Mouse (Mus musculus) embryonic facial prominence, embryonic 10.5 days (tissue): ENCODE measurements around the gene Ide. TPM values are rescaled to one million over a fixed set of nuclear protein-coding genes. Genes with fewer than 3 reads are reported as not detected.

Experiments used
- DNase-seq: peaks from one replicate; pipeline ENCODE4 v3.0.0-alpha.2; 2017; ENCODE audit warnings: low spot score
- H3K27ac ChIP-seq: fragments of 300-500 bp; sonication (generic); replicated peaks from 2 replicates; pipeline ENCODE4 v1.5.1; 2016; ENCODE audit warnings: mild to moderate bottlenecking
- H3K27me3 ChIP-seq: fragments of 300-500 bp; sonication (generic); replicated peaks from 2 replicates; pipeline ENCODE4 v1.6.1; 2016; ENCODE audit warnings: low read depth, mild to moderate bottlenecking; ENCODE audit not compliant: poor library complexity, severe bottlenecking
- H3K36me3 ChIP-seq: fragments of 300-500 bp; sonication (generic); replicated peaks from 2 replicates; pipeline ENCODE4 v1.6.1; 2016; ENCODE audit warnings: mild to moderate bottlenecking, moderate library complexity
- H3K4me1 ChIP-seq: fragments of 300-500 bp; sonication (generic); 2 replicates; pipeline ENCODE4 v1.6.1; 2016
- H3K4me3 ChIP-seq: fragments of 300-500 bp; sonication (generic); 2 replicates; pipeline ENCODE4 v1.5.1; 2016; ENCODE audit warnings: mild to moderate bottlenecking, moderate library complexity
- H3K9me3 ChIP-seq: fragments of 300-500 bp; sonication (generic); 2 replicates; pipeline ENCODE4 v1.6.1; 2016; ENCODE audit warnings: mild to moderate bottlenecking
- WGBS: fragments of 180-500 bp; shearing (Covaris S2); methylation state at CpG from one replicate; pipeline ENCODE4 v1.1.7; 2016; 5-methylcytosine and 5-hydroxymethylcytosine counted together
- polyA plus RNA-seq: library from polyadenylated mRNA; unstranded; fragments of >200 nt; fragmentation: Nextera tagmentation; extraction: Ambion mirVana; gene quantifications from 2 replicates; pipeline ENCODE4 v1.2.1, GENCODE M21; 2016

Ide gene
- polyA plus RNA-seq, 1 experiment from 2014 or later: 40.9 TPM

DNA sequence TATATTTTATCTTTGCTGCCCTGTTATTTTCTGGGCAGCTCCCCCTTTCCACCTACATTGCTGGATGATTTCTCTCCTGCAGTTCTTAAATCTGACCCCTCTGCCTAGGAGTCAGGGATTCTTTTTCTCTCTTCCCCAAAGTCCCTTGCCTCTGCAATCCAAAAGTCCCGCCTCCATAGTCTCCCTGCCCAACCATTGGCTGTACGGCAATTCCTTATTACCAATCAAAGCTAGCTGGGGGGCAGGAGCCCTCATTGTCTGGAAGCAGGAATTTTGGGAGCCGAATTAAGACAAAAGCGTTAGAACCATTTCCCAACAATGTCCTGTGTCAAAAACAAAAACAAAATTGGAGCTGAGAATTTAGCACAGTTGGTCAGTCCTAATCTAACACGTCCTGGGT is 24.9 kb upstream of the Ide start:
- H3K9me3 ChIP-seq: no peaks in the 10 kb centered on the region
- no peak overlapping the region for H3K27ac ChIP-seq
- H3K4me1 ChIP-seq: 0 out of 2 replicates have a peak, but pooled peaks cover 4% of the 10 kb centered on the region
- H3K4me3 ChIP-seq: no peak overlapping the region
- 34% methylated on average over 5 of the region's 5 CpGs for WGBS
- DNase-seq: peak; percentile 33
- no peaks in the 10 kb centered on the region for H3K27me3 ChIP-seq
- no peaks in the 10 kb centered on the region for H3K36me3 ChIP-seq

DNA sequence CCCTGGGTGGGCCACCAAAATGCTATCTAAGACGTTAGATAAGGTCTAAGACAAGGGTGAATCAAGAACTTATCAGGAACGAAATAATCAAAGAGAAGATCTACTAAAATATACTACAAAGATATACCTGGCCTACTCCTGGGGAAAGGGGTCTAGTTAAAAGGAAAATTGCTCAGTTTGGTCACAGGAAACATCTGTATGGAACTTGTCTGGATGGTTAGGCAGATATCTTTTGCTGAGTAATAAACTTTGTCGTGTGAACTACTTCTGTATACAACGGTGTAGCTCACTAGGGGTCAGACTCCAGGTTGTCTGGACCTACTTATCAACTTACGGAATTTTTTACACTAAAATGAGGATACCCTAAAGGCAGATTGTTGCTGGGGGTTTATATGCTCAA is 22.4 kb upstream of the Ide start:
- Histone ChIP-seq H3K36me3 (no peaks in the 10 kb centered on the region), H3K4me1 (0 out of 2 replicates have a peak, but pooled peaks cover 4% of the 10 kb centered on the region), H3K4me3 (no peak overlapping the region), H3K27ac (no peak overlapping the region), H3K27me3 (no peaks in the 10 kb centered on the region), H3K9me3 (no peaks in the 10 kb centered on the region)
- 73% methylated on average over 5 of the region's 5 CpGs for WGBS
- no peak for DNase-seq

DNA sequence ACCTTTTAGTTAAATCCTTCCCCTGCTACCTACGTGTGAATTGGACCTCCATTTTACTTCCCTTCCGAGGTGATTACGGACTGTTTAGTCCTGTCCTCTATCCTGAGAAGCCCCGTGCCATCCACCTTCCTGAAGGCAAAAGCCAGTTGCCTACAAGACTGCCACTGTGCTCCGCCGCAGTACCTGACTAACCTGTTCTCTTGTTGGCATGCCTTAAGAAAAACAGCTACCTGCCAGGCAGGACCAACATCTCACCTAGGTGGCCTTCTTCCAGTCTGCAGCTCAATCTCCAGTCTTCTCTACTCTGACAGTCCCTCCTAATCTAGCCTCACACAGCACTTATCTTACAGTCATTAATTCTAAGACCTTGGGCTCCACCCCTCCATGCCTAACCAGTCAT is 15.7 kb upstream of the Ide start:
- Histone ChIP-seq H3K27ac (no peak overlapping the region), H3K4me1 (no peaks in the 10 kb centered on the region), H3K36me3 (peaks cover 20% of the 10 kb centered on the region), H3K4me3 (no peak overlapping the region), H3K27me3 (no peaks in the 10 kb centered on the region), H3K9me3 (no peaks in the 10 kb centered on the region)
- no peak for DNase-seq
- 89% methylated on average over 6 of the region's 6 CpGs for WGBS

DNA sequence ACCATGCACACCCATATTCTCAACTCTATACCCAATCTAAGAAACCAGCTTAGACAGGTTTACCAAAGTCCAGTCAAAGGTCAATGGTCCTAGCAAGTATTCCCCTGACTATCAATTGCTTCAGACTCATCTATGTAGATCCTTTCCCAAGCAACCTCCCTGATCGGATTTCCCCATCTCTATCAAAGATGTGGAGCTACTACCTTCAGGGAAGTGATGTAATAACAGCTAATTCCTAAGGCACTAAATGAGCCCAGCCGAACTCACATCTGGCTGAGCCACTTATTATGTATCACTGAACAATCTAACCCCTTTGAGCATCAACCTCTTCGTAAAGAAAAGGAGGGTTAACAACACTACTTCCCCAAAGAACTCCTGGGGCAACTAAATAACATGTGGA is 15.1 kb upstream of the Ide start:
- WGBS: 86% methylated on average over 3 of the region's 3 CpGs
- Histone ChIP-seq H3K4me3 (no peak overlapping the region), H3K4me1 (no peaks in the 10 kb centered on the region), H3K9me3 (no peaks in the 10 kb centered on the region), H3K27me3 (no peaks in the 10 kb centered on the region), H3K36me3 (peaks cover 20% of the 10 kb centered on the region), H3K27ac (no peak overlapping the region)
- no peak for DNase-seq

DNA sequence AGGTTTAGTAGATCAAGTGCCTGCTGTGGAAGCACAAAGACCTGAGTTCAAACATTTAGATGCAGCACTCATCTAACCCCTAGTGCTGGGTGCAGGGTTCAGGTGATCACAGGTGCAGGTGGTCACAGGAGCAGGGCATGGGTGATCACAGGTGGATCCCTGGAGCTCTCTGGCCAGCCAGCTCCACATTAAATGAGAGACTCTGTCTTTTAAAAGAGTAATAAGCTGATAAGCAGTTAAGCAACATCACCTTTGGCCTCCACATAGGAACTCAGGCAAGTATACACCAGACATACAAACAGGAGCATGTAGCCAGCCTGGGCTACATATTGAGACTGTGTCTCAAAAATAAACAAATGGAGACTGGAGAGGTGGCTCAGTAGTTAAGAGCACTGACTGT is 11.3 kb upstream of the Ide start:
- DNase-seq: no peak
- Histone ChIP-seq H3K9me3 (no peaks in the 10 kb centered on the region), H3K27ac (no peak overlapping the region)

DNA sequence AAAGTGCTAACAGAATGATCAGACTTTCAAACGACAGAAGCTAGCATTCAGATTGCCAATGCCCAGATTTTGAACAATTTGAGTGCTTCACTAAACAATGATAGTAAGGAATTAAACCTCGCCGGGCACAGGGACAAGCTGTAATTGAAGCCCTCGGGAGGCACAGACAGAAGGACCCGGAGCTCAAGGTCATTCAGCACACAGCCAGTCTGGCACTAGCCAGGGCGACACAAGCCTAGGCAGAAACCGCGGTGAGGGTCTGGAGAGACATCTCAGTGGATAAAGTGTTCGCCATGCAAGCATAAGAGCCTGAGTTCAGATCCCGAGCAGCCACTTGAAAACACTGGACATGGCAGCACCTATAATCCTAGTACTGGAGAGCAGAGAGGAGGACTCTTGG is 10.7 kb upstream of the Ide start:
- H3K27me3 ChIP-seq: no peaks in the 10 kb centered on the region
- H3K27ac ChIP-seq: no peak overlapping the region
- H3K9me3 ChIP-seq: no peaks in the 10 kb centered on the region
- no peak overlapping the region for H3K4me3 ChIP-seq
- no peaks in the 10 kb centered on the region for H3K4me1 ChIP-seq
- DNase-seq: no peak
- H3K36me3 ChIP-seq: peaks cover 20% of the 10 kb centered on the region
- 89% methylated on average over 10 of the region's 10 CpGs for WGBS

More for the DNA sequence above, 11.3 kb upstream of the Ide start:
- no peaks in the 10 kb centered on the region for H3K27me3 ChIP-seq
- H3K4me3 ChIP-seq: no peak overlapping the region
- H3K36me3 ChIP-seq: peaks cover 20% of the 10 kb centered on the region
- no peaks in the 10 kb centered on the region for H3K4me1 ChIP-seq

DNA sequence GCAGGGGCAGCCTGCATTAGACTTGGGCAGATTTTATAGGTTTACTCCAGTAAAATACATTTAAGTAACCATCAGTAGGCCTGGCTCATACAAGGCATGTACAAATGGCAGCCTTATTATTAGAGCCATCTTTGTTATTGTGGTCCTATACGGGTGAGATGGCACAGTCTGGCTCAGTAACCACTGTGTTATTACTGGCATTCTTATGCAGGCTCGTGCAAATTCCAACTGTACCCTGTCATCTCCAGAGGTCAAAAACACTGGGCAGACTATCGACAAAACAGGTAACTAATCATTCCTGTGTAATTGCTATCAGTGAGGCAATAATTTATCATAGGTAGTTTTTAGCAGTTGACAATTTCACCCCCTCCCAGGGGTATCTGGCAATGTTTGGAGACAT is 8.6 kb upstream of the Ide start:
- no peak overlapping the region for H3K27ac ChIP-seq
- H3K4me3 ChIP-seq: no peak overlapping the region
- H3K9me3 ChIP-seq: no peaks in the 10 kb centered on the region
- H3K36me3 ChIP-seq: 0 out of 2 replicates have a peak, but pooled peaks cover 8% of the 10 kb centered on the region
- WGBS: 83% methylated on average over 3 of the region's 3 CpGs
- no peaks in the 10 kb centered on the region for H3K27me3 ChIP-seq
- H3K4me1 ChIP-seq: no peaks in the 10 kb centered on the region
- no peak for DNase-seq

DNA sequence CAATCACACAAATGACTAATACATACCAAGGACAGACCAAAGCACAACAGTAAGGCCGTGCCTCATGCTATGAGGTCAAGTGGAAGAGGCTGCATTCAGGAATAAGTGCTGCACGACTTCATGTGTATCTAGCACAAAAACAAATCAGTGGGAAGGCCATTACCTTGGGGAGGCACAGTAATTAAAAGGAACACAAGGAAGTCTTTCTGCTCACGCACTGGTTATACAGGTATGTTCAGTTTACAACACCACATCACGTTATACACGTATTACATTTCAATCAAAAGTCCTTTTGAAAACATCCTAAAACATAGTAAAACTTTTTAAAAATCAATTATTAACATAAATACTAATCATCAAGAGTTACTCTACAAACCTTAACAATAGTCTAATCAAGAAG is 6.2 kb upstream of the Ide start:
- DNase-seq: no peak
- WGBS: 90% methylated on average over 5 of the region's 5 CpGs

DNA sequence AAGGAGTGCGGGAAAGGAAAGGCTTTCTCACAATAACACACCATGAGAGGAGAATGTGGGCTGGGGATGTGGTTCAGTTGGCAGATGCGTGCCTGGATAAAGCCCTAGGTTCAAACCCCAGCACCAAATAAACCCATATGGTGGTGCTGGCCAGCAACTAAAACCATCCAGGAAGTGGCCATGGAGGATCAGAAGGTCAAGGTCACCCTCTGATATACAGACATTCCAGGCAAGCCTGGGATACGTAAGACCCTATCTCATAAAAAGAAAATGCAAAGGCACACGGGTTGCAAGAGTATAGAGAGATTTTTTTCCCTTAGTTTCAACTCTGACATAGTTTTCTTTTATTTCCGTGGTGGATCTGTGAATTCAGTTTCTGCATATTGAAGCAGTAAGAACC is 3.3 kb upstream of the Ide start:
- no peak for DNase-seq
- WGBS: 83% methylated on average over 5 of the region's 5 CpGs
- no peaks in the 10 kb centered on the region for H3K27me3 ChIP-seq
- no peak overlapping the region for H3K27ac ChIP-seq
- H3K36me3 ChIP-seq: no peaks in the 10 kb centered on the region
- H3K4me1 ChIP-seq: no peaks in the 10 kb centered on the region
- no peaks in the 10 kb centered on the region for H3K9me3 ChIP-seq
- no peak overlapping the region for H3K4me3 ChIP-seq

More for the DNA sequence above, 6.2 kb upstream of the Ide start:
- Histone ChIP-seq H3K4me1 (no peaks in the 10 kb centered on the region), H3K9me3 (no peaks in the 10 kb centered on the region), H3K4me3 (no peak overlapping the region), H3K27me3 (no peaks in the 10 kb centered on the region), H3K27ac (no peak overlapping the region), H3K36me3 (no peaks in the 10 kb centered on the region)

DNA sequence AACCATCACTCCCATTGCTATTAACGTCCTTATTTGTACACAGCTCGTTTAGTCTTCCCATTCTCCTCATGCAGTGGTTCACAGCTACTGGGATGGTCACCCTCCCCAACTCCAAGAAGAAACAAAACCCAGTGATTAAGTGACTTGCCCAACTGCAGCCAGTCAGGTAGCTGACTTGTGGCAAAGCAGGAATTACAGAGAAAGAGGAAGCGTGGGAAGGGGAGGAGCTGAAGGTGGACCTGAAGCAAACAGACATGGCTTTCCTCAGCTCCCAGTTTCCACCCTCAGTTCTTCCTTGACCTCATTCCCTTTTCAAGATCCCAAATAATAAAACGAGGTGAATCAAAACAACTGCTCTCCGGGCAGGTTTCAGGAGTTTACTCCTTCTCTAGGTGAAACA is 2.8 kb upstream of the Ide start:
- no peak overlapping the region for H3K27ac ChIP-seq
- no peaks in the 10 kb centered on the region for H3K36me3 ChIP-seq
- no peaks in the 10 kb centered on the region for H3K27me3 ChIP-seq
- 80% methylated on average over 5 of the region's 5 CpGs for WGBS
- no peak overlapping the region for H3K4me3 ChIP-seq
- no peak for DNase-seq
- H3K4me1 ChIP-seq: no peaks in the 10 kb centered on the region
- no peaks in the 10 kb centered on the region for H3K9me3 ChIP-seq

DNA sequence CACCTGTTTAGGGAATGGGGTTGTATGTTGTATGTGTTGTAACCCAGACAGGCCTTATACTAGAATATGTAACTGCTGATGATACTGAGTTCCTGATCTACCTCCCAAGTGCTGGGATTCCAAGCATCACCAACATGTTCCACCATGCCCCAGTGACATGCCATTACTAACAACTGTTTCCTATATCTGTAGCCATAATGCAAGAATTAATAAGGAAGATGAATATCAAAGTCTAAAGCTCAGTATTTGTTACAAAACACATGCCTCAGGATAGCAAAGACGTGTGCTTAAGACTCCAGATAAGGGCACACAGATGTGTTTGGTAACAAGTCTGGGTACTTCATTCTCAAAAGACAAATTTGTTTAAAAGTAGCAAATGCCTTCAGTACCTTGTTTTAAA is 2.3 kb downstream of the Ide start:
- Histone ChIP-seq H3K4me3 (no peak overlapping the region), H3K4me1 (no peaks in the 10 kb centered on the region), H3K36me3 (0 out of 2 replicates have a peak, but pooled peaks cover under 1% of the 10 kb centered on the region), H3K27me3 (no peaks in the 10 kb centered on the region), H3K27ac (no peak overlapping the region), H3K9me3 (no peaks in the 10 kb centered on the region)
- no peak for DNase-seq
- 89% methylated on average over 1 of the region's 1 CpGs for WGBS

DNA sequence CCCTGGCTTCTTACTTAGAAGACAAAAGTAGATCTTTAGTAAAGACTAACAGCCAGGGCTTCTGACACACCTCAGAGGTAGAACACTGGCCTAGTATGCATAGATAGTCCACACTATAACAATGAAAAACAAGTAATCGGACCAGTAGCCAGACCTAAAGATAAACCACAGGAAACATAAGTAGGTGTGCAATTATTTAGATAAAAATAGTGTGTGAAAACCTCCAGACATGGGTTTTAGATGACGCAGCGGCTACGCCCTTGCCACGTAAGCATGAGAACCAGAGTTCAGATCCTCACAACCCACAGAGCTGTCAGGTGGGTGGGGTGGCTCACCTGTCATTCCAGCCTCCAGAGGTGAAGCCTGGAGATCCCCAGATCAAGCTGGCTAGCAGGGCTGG is 4.3 kb downstream of the Ide start:
- Histone ChIP-seq H3K27ac (no peak overlapping the region), H3K9me3 (no peaks in the 10 kb centered on the region), H3K27me3 (no peaks in the 10 kb centered on the region), H3K4me3 (no peak overlapping the region), H3K4me1 (no peaks in the 10 kb centered on the region), H3K36me3 (peaks cover 13% of the 10 kb centered on the region)
- 98% methylated on average over 5 of the region's 5 CpGs for WGBS
- DNase-seq: no peak

DNA sequence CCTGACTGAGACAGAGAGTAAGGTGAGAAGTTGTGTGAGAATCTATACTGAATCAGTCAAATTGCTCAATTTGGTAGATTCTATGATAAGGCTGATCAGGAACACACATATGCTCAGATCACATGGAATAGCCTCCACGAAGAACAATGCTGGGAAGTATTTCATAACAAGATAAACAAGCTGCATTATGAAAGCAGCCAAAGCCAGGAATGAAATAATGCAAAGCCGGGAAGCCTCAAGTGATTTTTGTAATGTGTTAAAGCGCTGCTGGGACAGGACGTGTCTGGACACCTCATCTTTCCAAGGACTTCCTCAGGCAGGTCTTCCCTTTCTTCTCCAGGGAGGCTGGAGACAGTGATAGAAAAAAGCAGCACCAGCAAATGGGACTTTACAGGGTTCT is 4.9 kb downstream of the Ide start:
- no peak for DNase-seq
- Histone ChIP-seq H3K27ac (no peak overlapping the region), H3K9me3 (no peaks in the 10 kb centered on the region), H3K4me3 (no peak overlapping the region), H3K36me3 (peaks cover 19% of the 10 kb centered on the region), H3K27me3 (no peaks in the 10 kb centered on the region), H3K4me1 (no peaks in the 10 kb centered on the region)
- 89% methylated on average over 4 of the region's 4 CpGs for WGBS

DNA sequence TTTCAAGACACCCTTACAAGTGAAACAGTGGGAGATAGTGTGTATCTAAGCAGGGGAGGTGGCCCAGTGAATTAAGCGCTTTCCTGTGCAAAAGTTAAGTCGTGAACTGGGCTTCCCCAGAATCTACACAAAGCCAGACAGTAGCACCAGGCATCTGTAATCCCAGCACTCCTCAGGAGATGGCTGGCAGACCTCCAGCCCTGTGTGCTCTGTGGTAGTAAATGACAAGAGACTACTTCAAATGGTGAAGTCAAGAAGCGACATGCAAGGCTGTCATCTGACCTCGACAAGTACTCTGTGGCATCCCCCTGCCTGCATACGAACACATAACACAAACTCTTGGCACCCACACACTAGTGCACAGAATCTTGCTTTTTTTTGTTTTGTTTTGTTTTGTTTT is 10.4 kb downstream of the Ide start:
- H3K36me3 ChIP-seq: peaks cover 29% of the 10 kb centered on the region
- H3K27ac ChIP-seq: no peak overlapping the region
- H3K4me1 ChIP-seq: no peaks in the 10 kb centered on the region
- no peaks in the 10 kb centered on the region for H3K27me3 ChIP-seq
- H3K4me3 ChIP-seq: no peak overlapping the region
- WGBS: 92% methylated on average over 5 of the region's 5 CpGs
- DNase-seq: no peak
- no peaks in the 10 kb centered on the region for H3K9me3 ChIP-seq
